ENCODE assay signal across 8 mouse cellular contexts in genomic region chr19:21713260-21714031, GRCm38 (mm10).
DNase-seq lines count a peak whose midpoint lies in the region; ATAC-seq and TF ChIP-seq lines count a peak whose summit lies in the region.

No protein-coding gene starts in this region.

- no peaks in the 10 kb centered on the region for H3K27me3 ChIP-seq in midbrain, postnatal 0 days (ENCODE audit: insufficient read depth, low read length)

- peak; percentile 25 to 31 for DNase-seq in left cerebral cortex, postnatal 14 days (ENCODE audit: low spot score in 2 of 2)
- no peak for DNase-seq in left cerebral cortex, adult 2 months (ENCODE audit: extremely low spot score in 1 of 2, low spot score in 2 of 2)
- DNase-seq in MEL-GATA-1-ER (ENCODE audit: extremely low read depth, low read depth): peak; percentile 79
- peak; percentile 67 for DNase-seq in cerebellum, adult 9-11 months
- peak; percentile 62 for DNase-seq in kidney, adult 9 months
- DNase-seq in midbrain, postnatal 0 days (ENCODE audit: low spot score): peak; percentile 56
- DNase-seq in urinary bladder, adult 2 months (ENCODE audit: low spot score): no peak
- DNase-seq in c-Kit-positive CD71-positive TER-119-positive erythroid progenitor cells, embryonic 14.5 days (ENCODE audit: low spot score): no peak

- no peaks in the 10 kb centered on the region for H3K36me3 ChIP-seq in midbrain, postnatal 0 days (ENCODE audit: insufficient read depth, low read length)

- no peak overlapping the region for H3K9ac ChIP-seq in midbrain, postnatal 0 days (replicated peaks; ENCODE audit: low read length, poor library complexity, severe bottlenecking)

- intact Hi-C loops in left cerebral cortex, postnatal 14 days (cut with DNase I): no loop called here
- intact Hi-C loops in left cerebral cortex, adult 2 months (cut with DNase I): no loop called here

- H3K27ac ChIP-seq in left cerebral cortex, adult 2 months: no peak overlapping the region
- no peak overlapping the region for H3K27ac ChIP-seq in midbrain, postnatal 0 days (ENCODE audit: low read depth, low read length)

- no peaks in the 10 kb centered on the region for H3K4me1 ChIP-seq in midbrain, postnatal 0 days (ENCODE audit: insufficient read depth, low read length)

- ATAC-seq in midbrain, postnatal 0 days (ENCODE audit: low FRiP score): peak; percentile 49; the same call in 1 of the 2 replicates

- TF ChIP-seq CTCF in left cerebral cortex, adult 2 months (IDR thresholded peaks at IDR 0.05): no peak
- TF ChIP-seq CTCF in midbrain, postnatal 0 days (IDR thresholded peaks at IDR 0.05): no peak

- H3K4me3 ChIP-seq in left cerebral cortex, adult 2 months: no peak overlapping the region
- no peak overlapping the region for H3K4me3 ChIP-seq in midbrain, postnatal 0 days (ENCODE audit: low read depth, low read length)

- WGBS in midbrain, postnatal 0 days: 73% methylated on average over 3 of the region's 3 CpGs

- no peak overlapping the region for H3K4me2 ChIP-seq in midbrain, postnatal 0 days (ENCODE audit: low read depth, low read length, poor library complexity, severe bottlenecking)

- H3K9me3 ChIP-seq in midbrain, postnatal 0 days (ENCODE audit: low read length): no peaks in the 10 kb centered on the region

Comparison
In these comparisons a context has a peak if more than half of its experiments do, and no peak if none do; other contexts are left out.
1. DNase-seq: peak in left cerebral cortex, postnatal 14 days (2 of 2), MEL-GATA-1-ER (single experiment), cerebellum, adult 9-11 months (single experiment), kidney, adult 9 months (single experiment) and midbrain, postnatal 0 days (single experiment); none in left cerebral cortex, adult 2 months (0 of 2), urinary bladder, adult 2 months (single experiment) and c-Kit-positive CD71-positive TER-119-positive erythroid progenitor cells, embryonic 14.5 days (single experiment).